Mouse (Mus musculus) bone marrow macrophage, adult 2 months (primary cell): ENCODE measurements around the gene Mnd1.

Experiments
- CTCF ChIP-seq: IDR thresholded peaks from 2 replicates; pipeline ENCODE4 v1.5.1; 2012; ENCODE audit warnings: low read depth, mild to moderate bottlenecking, low read length, moderate library complexity
- POLR2A ChIP-seq: IDR thresholded peaks from 2 replicates; pipeline ENCODE4 v1.6.1; 2012; ENCODE audit warnings: mild to moderate bottlenecking, low read depth, low read length, borderline replicate concordance

GRCm38 (mm10) chr3:84172406-84172805 is 16.8 kb upstream of the Mnd1 start:
- TF ChIP-seq CTCF (no peak), POLR2A (no peak)
